Mouse (Mus musculus) hindbrain, postnatal 0 days (tissue): ENCODE measurements around the gene Farp1. TPM values are rescaled to one million over a fixed set of nuclear protein-coding genes. Genes with fewer than 3 reads are reported as not detected.

Experiments used
- ATAC-seq: fragments of 200-750 bp; cut with Nextera tagmentation; 2 replicates; pipeline ENCODE4 v1.8.0; 2017; ENCODE audit warnings: mild to moderate bottlenecking, moderate TSS enrichment, moderate library complexity
- DNase-seq: peaks from one replicate; pipeline ENCODE4 v3.0.0-alpha.2; 2015; ENCODE audit warnings: low spot score
- H3K27ac ChIP-seq: fragments of 300-500 bp; sonication (generic); 2 replicates; pipeline ENCODE4 v1.5.1; 2014; ENCODE audit warnings: mild to moderate bottlenecking
- H3K27me3 ChIP-seq: fragments of 300-500 bp; sonication (generic); 2 replicates; pipeline ENCODE4 v1.6.1; 2014; ENCODE audit warnings: low read length, mixed read lengths; ENCODE audit not compliant: insufficient read depth
- H3K36me3 ChIP-seq: fragments of 300-500 bp; sonication (generic); 2 replicates; pipeline ENCODE4 v1.6.1; 2014; ENCODE audit warnings: low read length, mixed read lengths; ENCODE audit not compliant: insufficient read depth
- H3K4me1 ChIP-seq: fragments of 300-500 bp; sonication (generic); 2 replicates; pipeline ENCODE4 v1.6.1; 2014; ENCODE audit warnings: antibody characterized with exemption, low read length, mixed read lengths; ENCODE audit not compliant: insufficient read depth
- H3K4me2 ChIP-seq: fragments of 300-500 bp; sonication (generic); 2 replicates; pipeline ENCODE4 v1.6.1; 2014; ENCODE audit warnings: low read depth, mild to moderate bottlenecking, low read length, moderate library complexity, mixed read lengths
- H3K4me3 ChIP-seq: fragments of 300-500 bp; sonication (generic); 2 replicates; pipeline ENCODE4 v1.5.1; 2014; ENCODE audit warnings: low read length
- H3K9ac ChIP-seq: fragments of 300-500 bp; sonication (generic); replicated peaks from 2 replicates; pipeline ENCODE4 v1.6.1; 2014; ENCODE audit warnings: mild to moderate bottlenecking, low read length, moderate library complexity, mixed read lengths
- H3K9me3 ChIP-seq: fragments of 300-500 bp; sonication (generic); 2 replicates; pipeline ENCODE4 v1.6.1; 2016; ENCODE audit warnings: low read length, mixed read lengths
- CTCF ChIP-seq: IDR thresholded peaks from 2 replicates; pipeline ENCODE4 v1.5.1; 2016; ENCODE audit warnings: antibody characterized with exemption, control low read depth, low read depth
- WGBS: fragments of 180-500 bp; shearing (Covaris S2); extraction: QIAGEN DNeasy Blood & Tissue Kit; methylation state at CpG from one replicate; pipeline ENCODE4 v1.1.7; 2014; 5-methylcytosine and 5-hydroxymethylcytosine counted together
- polyA plus RNA-seq: library from polyadenylated mRNA; unstranded; fragments of >200 nt; fragmentation: Nextera tagmentation; extraction: Ambion mirVana; gene quantifications from 2 replicates; pipeline ENCODE4 v1.2.1, GENCODE M21; 2015
- total RNA-seq: library from RNA; depleted of rRNA; stranded (reverse); fragments of >200 nt; gene quantifications from 2 replicates; pipeline ENCODE4 v1.2.3, GENCODE M21; 2014

Gene Farp1
- total and polyA plus RNA-seq, 2 experiments from 2014 or later = 31.7 to 99.0 TPM

DNA sequence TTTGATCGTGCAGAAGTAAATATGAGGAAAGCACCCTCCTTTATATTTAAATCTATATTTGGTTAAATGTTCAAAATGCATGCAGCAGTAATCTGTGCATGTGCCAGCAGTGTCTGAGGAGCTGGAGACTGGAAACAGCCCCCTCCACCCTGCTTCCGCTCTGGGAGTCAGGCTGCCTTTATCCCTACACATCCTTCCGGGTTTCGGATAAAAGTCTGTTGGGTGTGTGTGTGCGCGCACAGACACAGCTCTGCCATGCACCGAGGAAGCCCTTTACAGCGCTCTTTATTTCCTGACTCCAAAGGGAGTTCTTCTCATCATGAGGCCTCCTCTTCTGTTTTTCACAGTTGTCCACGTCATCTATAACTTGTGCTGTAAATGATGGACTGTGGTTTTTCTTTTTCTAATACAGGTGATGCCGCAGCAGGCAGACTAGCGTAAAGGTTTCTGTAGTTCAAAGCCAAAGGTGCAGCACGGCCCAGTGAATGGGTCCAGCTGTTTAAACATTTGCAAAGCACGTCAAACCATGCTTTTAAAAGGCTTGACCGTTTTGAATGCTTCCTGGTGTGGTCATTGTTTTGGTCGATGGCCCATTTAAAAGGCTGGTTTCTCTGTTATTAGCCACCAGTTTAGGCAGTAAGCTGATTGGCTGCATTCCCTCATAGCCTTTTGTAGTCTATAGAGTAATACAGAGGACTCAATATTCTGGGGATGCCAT is 172.6 kb downstream of the Farp1 start:
- Histone ChIP-seq H3K4me2 (no peak overlapping the region), H3K36me3 (no peaks in the 10 kb centered on the region), H3K4me3 (no peak overlapping the region), H3K9ac (no peak overlapping the region), H3K9me3 (no peaks in the 10 kb centered on the region), H3K4me1 (no peaks in the 10 kb centered on the region), H3K27me3 (no peaks in the 10 kb centered on the region), H3K27ac (no peak overlapping the region)
- ATAC-seq (no peak), DNase-seq (no peak)
- WGBS = 60% methylated on average over 15 of the region's 15 CpGs
- no peak for TF ChIP-seq CTCF

DNA sequence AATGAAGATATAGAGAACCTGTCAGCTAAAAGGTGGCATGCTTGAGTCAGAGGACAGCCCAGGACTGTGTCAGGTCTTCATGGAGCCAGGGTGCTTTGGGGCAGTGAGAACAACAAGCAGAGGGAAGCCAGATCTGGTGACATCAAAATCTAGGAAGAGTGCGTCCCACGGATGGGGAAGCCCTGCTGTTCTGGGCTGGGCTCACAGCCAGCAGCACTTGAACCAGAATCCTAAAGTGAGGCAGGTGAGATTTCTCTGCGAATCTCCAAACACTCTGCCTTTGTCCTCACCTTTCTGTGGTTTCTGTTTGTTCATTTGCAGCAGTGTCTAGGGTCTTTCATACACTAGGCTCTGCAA is 173.1 kb downstream of the Farp1 start:
- H3K27me3 ChIP-seq = no peaks in the 10 kb centered on the region
- H3K36me3 ChIP-seq = no peaks in the 10 kb centered on the region
- no peak overlapping the region for H3K27ac ChIP-seq
- TF ChIP-seq CTCF = no peak
- H3K4me3 ChIP-seq = no peak overlapping the region
- H3K9ac ChIP-seq = no peak overlapping the region
- no peak for ATAC-seq
- no peaks in the 10 kb centered on the region for H3K9me3 ChIP-seq
- WGBS = 48% methylated on average over 3 of the region's 3 CpGs
- no peak for DNase-seq
- no peaks in the 10 kb centered on the region for H3K4me1 ChIP-seq
- H3K4me2 ChIP-seq = no peak overlapping the region

DNA sequence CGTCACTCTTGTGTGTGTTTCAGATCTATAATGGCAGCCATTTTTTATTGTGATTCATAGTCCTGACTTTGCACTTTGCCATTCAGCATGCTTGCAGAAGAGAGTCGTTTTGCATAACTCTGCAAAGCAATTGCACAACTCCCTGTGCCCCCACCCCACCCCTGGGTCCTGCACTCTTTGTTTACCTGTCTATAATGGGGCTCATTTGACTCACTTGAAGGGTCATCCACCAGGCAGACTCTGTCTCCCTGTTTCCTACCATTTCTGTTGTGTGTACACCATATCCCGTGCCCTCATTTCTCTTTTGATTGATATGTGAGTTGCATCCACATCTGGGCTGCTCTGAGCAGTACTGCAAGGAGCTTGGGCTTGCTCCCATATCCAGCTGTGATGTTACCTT is 175.3 kb downstream of the Farp1 start:
- Histone ChIP-seq H3K27ac (no peak overlapping the region), H3K36me3 (no peaks in the 10 kb centered on the region), H3K4me1 (no peaks in the 10 kb centered on the region), H3K9me3 (no peaks in the 10 kb centered on the region), H3K4me2 (no peak overlapping the region), H3K9ac (no peak overlapping the region), H3K4me3 (no peak overlapping the region), H3K27me3 (no peaks in the 10 kb centered on the region)
- DNase-seq (no peak), ATAC-seq (0 out of 2 replicates have a peak, but pooled peaks have one; percentile 35)
- no peak for TF ChIP-seq CTCF
- 78% methylated on average over 3 of the region's 3 CpGs for WGBS

DNA sequence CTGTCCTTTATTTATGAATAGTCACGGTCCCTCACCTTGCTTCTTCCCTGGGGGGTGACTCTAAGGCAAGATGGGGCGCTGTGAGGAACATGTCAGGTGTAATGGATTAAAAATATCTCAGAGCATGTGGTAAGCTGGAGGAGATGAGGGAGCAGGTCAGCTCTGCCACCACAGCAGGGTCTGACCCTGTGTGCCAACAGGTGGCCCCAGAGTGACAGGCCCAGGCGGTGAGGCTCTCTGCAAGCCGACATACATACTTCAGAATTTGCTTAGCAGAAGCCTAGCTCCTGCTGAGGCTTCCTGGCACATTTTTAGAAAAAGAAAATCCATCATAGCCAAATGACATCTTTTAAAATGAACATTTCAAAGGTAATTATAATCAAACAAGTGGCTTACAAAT is 178.7 kb downstream of the Farp1 start:
- no peak overlapping the region for H3K27ac ChIP-seq
- 50% methylated on average over 4 of the region's 4 CpGs for WGBS
- no peaks in the 10 kb centered on the region for H3K9me3 ChIP-seq
- no peak for TF ChIP-seq CTCF
- no peaks in the 10 kb centered on the region for H3K27me3 ChIP-seq
- DNase-seq = no peak
- no peak overlapping the region for H3K4me2 ChIP-seq
- no peaks in the 10 kb centered on the region for H3K36me3 ChIP-seq
- ATAC-seq = no peak
- no peak overlapping the region for H3K9ac ChIP-seq
- H3K4me3 ChIP-seq = no peak overlapping the region
- 0 out of 2 replicates have a peak, but pooled peaks cover 3% of the 10 kb centered on the region for H3K4me1 ChIP-seq

DNA sequence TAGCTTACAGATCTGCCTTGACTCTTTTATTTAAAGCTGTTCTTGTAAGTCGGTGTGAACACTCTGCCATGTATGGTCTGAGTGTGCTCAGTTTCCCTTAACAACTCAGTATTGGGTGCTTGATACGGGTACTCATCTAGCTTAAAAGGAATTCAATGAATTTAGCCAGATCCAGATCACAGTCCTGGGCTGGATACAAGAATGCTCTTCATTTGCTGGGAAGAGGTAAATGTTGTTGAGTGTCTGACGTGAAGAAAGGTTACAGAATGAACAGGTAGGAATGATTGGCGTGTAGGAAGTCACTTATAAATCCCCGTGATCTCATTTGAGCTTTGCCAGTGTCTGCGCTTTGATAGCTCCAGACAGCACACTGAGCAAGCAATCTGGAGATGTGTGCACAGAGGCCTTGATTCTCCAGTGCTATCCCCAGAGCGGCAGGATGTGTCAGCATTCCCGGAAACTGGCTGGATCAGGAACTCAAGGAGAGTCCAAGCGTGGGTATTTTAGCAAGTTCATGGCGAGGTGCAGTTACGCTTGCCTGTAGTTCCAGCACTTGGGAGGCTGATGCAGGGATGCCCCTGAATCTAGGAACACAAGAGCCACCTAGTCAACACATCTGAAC is 179.7 kb downstream of the Farp1 start:
- WGBS = 76% methylated on average over 11 of the region's 11 CpGs
- no peaks in the 10 kb centered on the region for H3K36me3 ChIP-seq
- ATAC-seq = no peak
- H3K4me2 ChIP-seq = no peak overlapping the region
- H3K4me1 ChIP-seq = 0 out of 2 replicates have a peak, but pooled peaks cover 3% of the 10 kb centered on the region
- no peaks in the 10 kb centered on the region for H3K9me3 ChIP-seq
- H3K9ac ChIP-seq = no peak overlapping the region
- H3K4me3 ChIP-seq = no peak overlapping the region
- H3K27me3 ChIP-seq = no peaks in the 10 kb centered on the region
- H3K27ac ChIP-seq = 0 out of 2 replicates have a peak overlapping the region, but pooled peaks have one; percentile 7
- DNase-seq = no peak
- TF ChIP-seq CTCF = no peak

DNA sequence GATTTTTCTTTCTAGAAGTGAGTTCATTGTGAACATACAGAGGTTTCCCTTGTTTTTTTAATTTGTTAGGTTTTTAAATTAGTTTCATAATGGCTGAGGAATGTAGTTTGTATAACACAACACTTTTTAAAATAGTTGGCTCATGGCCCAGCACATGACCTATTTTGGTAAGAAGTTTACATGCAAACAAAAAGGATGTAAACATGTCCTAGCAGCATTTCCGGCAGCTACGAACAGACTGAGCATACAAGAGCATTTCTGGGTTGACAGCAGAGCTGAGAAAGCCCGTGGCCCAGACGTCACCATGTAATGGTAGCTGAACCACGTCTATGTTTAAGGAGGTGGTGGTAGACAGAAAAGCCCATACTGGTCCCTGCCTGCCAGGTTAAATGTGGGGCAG is 180.8 kb downstream of the Farp1 start:
- Histone ChIP-seq H3K36me3 (no peaks in the 10 kb centered on the region), H3K4me2 (no peak overlapping the region), H3K27ac (no peak overlapping the region), H3K4me3 (no peak overlapping the region), H3K9me3 (no peaks in the 10 kb centered on the region), H3K27me3 (no peaks in the 10 kb centered on the region), H3K9ac (no peak overlapping the region), H3K4me1 (0 out of 2 replicates have a peak, but pooled peaks cover 3% of the 10 kb centered on the region)
- 74% methylated on average over 5 of the region's 5 CpGs for WGBS
- no peak for TF ChIP-seq CTCF
- ATAC-seq = no peak
- DNase-seq = no peak

DNA sequence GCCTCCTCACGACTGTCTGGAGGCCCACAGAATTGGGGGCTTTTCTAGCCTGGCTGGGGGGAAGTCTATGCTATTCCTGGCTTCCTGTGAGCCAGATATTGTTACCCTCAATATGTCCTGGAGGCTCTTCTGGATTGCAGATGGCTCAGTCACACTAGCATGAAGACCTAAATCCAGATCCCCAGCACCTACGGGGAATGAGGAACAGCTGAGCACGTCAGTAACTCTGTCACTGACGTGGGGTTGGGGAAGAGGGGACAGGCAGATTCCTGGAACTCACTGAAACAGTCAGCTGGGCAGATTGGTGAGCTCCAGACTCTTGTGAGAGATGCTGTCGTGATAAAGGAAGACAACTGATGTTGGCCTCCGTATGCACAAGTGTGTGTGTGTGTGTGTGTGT is 181.7 kb downstream of the Farp1 start:
- 53% methylated on average over 6 of the region's 6 CpGs for WGBS
- H3K9ac ChIP-seq = no peak overlapping the region
- no peak for ATAC-seq
- H3K9me3 ChIP-seq = no peaks in the 10 kb centered on the region
- H3K27me3 ChIP-seq = no peaks in the 10 kb centered on the region
- no peak for TF ChIP-seq CTCF
- no peak overlapping the region for H3K27ac ChIP-seq
- no peak overlapping the region for H3K4me2 ChIP-seq
- H3K4me1 ChIP-seq = 0 out of 2 replicates have a peak, but pooled peaks cover 3% of the 10 kb centered on the region
- H3K4me3 ChIP-seq = no peak overlapping the region
- no peak for DNase-seq
- no peaks in the 10 kb centered on the region for H3K36me3 ChIP-seq
